Mouse (Mus musculus) brain, embryonic 14.5 days (tissue): ENCODE results near the gene 1700023F06Rik.

ENCODE experiments used
- CTCF ChIP-seq: fragments of 200-500 bp; IDR thresholded peaks from 2 replicates; pipeline ENCODE4 v1.5.1; 2012; ENCODE audit warnings: inconsistent platforms, mild to moderate bottlenecking, moderate library complexity, borderline replicate concordance; ENCODE audit not compliant: insufficient read depth, insufficient read length; ENCODE audit errors: extremely low read depth
- POLR2A ChIP-seq: fragments of 200-500 bp; IDR thresholded peaks from 2 replicates; pipeline ENCODE4 v1.6.1; 2012; ENCODE audit warnings: mild to moderate bottlenecking, inconsistent platforms, borderline replicate concordance; ENCODE audit not compliant: poor library complexity, insufficient read depth, insufficient read length, severe bottlenecking; ENCODE audit errors: extremely low read depth

DNA sequence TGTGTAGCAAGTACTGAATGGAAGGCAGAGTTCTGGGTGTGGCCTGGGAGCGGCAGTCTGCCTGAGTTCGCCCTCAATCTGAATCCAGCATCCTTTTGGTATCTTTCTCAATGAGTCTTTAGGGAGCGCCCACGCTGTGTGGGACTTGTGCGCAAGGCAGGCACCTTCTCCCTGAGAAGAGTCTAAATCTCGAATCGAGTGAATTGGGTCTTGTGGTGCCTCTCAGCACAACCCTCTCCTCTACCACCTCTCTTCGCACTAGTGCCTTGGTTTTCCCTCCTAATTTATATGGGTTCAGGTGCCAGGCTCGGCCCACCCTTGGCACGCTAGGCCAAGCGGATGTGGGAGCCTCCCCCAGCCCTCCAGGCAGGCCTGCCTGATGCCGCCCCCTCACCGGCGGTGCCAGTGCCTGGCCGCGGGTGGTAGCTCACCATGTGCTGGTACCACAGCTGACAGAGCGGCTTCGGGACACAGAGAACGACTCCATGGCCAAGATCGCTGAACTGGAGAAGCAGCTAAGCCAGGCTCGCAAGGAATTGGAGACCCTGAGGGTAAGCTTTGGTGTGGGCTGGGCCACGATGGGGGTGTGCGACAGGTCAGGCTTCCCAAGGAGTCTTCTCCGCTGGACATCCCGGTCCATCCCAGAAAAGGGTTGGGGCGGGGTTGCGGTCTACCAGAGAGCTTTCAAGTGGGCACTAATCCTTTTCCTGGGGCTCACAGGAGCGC lies 16.0 kb downstream of the 1700023F06Rik start:
- no peak for TF ChIP-seq CTCF
- TF ChIP-seq POLR2A = no peak
